Mouse (Mus musculus): ENCODE results near the gene Gatad2b. TPM values are rescaled to one million over a fixed set of nuclear protein-coding genes. Genes with fewer than 3 reads are reported as not detected.

Gatad2b gene
- polyA plus RNA-seq, 1 experiment, result 33.3 TPM

DNA sequence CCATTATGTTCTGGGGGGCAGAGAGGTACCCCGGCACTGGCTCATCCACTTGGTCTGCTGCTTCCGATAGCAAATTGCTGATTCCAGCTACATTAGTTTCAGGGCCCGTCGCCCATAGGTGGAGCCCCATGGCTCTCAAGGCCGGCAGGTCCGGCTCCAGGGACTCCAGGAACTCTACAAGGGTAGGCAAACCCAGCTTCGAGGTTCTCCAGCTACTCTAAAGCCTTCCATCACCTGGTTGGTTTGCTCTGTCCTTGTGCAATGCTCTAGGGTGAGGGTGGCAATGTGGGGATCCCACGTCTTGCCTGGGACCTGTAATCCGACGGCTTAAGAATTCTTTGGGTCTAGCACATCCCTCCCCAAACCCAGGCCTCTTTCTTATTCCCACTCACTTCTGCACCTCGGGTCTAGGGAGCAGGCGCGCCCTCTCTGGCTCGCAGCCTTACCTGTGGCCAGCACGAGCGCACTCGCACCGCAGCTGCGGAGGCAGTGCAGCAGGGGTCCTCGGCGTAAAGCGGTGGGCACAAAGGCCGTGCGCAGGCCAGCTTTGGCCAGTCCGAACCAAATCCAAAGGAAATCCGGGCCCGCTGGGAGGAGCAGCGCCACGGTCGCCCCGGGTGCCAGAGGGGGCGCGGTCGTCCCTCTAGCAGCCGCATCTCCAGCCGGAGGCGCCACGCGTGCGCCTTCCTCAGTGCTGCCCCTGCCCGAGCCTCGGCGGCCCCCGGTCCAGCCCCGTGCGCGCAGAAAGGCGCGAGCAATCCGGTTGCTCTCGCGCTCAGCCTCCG is 95.9 kb downstream of the Gatad2b start:
- Histone ChIP-seq H3K27ac (ENCODE audit: insufficient read depth, low read length) (no peak overlapping the region), H3K4me1 (ENCODE audit: control insufficient read depth, insufficient read depth, low read length) (peaks cover 6% of the 10 kb centered on the region), H3K27me3 (ENCODE audit: control insufficient read depth, insufficient read depth, low read length) (no peaks in the 10 kb centered on the region), H3K4me3 (replicated peaks; ENCODE audit: insufficient read depth, low read depth, low read length) (peak overlapping the region; percentile 45)
- peak; percentile 33 to 44 for DNase-seq
- TF ChIP-seq POLR2A (IDR thresholded peaks at IDR 0.05; ENCODE audit: borderline replicate concordance, insufficient read depth, low read length) (no peak), CTCF (IDR thresholded peaks at IDR 0.05; ENCODE audit: borderline replicate concordance, insufficient read depth, low read depth, low read length) (no peak)
- WGBS, result 4% methylated on average over 53 of the region's 53 CpGs

DNA sequence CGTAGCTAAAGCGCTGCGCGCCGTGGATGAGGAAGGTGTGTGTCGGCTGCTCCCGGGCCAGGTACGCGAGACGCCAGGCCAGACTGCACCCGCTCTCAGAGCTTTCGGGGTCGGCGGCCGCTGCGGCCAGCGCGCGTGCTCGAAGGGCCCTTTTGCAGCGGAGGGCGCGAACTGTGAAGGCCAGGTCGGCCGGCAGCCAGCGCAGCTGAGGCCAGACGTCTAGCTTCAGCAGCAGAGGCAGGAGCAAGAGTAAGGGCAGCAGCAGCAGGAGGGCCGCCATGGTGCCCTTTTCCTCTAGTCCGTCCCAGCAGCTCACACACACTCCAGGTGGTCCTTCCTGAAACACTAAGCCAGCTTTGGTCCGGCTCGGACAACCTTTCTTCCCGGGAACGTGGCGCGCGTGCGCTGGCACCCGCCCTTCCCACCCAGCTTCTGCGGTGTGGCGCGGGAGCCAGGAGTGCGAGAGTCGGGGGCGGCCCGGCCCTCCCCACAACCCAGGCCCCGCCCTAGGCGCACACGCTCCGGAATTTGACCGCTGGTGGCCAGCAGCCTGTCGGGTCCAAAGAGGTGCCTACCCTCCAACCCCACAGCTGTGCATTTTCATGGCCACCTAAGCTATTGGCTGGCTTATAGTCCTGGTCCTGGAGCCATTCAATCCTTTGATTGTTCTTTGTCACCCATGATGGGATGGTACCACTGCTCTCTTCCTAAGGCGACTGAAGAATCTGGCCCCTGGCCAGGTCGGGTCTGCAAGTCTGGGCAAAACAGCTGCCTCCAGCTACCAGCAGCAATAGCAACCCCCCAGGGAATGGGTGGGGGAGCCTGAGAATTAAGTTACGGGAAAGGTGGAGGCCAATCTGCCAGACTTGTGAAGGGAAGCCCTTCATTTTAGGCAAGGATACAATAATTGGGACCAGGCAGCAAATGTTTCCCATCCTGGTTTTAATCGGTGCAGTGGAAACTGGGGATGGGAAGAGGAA is 96.8 kb downstream of the Gatad2b start, which contains the start of gene Slc27a3:
Slc27a3 (minus strand) TSS at position 428 of the 980 bp plus-strand sequence.
- Histone ChIP-seq H3K4me3 (replicated peaks; ENCODE audit: insufficient read depth, low read depth, low read length) (peak within 1 kb of the TSS; percentile 45), H3K27me3 (ENCODE audit: control insufficient read depth, insufficient read depth, low read length) (no peaks in the 10 kb centered on the region), H3K4me1 (ENCODE audit: control insufficient read depth, insufficient read depth, low read length) (peaks cover 6% of the 10 kb centered on the region), H3K27ac (ENCODE audit: insufficient read depth, low read length) (no peak within 1 kb of the TSS)
- TF ChIP-seq CTCF (IDR thresholded peaks at IDR 0.05; ENCODE audit: borderline replicate concordance, insufficient read depth, low read depth, low read length) (no peak), POLR2A (IDR thresholded peaks at IDR 0.05; ENCODE audit: borderline replicate concordance, insufficient read depth, low read length) (no peak)
- 3% methylated on average over 50 of the region's 55 CpGs for WGBS
- DNase-seq, result peak; percentile 47 to 55

DNA sequence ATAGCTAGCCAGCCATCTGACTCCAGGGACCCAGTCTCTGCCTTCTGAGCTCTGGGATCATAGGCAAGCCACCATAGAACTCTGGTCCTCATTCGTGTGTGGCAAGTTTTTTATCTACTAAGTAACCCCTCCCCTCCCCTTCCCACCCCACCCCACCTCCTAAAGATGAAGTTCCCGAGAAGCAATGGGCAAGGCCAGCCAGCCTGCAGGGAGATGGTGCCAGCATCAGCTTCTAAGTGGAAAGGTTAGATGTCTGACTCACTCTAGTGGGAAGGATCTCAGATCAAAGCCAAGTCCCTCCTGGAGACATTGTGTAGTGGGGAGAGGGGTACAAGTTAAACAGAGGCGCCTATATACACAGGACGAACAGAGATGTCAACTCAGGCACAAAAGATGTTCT is 98.0 kb downstream of the Gatad2b start:
- 76% methylated on average over 4 of the region's 4 CpGs for WGBS
- no peak for TF ChIP-seq POLR2A (IDR thresholded peaks at IDR 0.05; ENCODE audit: borderline replicate concordance, insufficient read depth, low read length)
- no peak for TF ChIP-seq CTCF (IDR thresholded peaks at IDR 0.05; ENCODE audit: borderline replicate concordance, insufficient read depth, low read depth, low read length)
- no peak for DNase-seq
- Histone ChIP-seq H3K27ac (ENCODE audit: insufficient read depth, low read length) (no peak overlapping the region), H3K4me3 (replicated peaks; ENCODE audit: insufficient read depth, low read depth, low read length) (no peak overlapping the region), H3K27me3 (ENCODE audit: control insufficient read depth, insufficient read depth, low read length) (no peaks in the 10 kb centered on the region), H3K4me1 (ENCODE audit: control insufficient read depth, insufficient read depth, low read length) (peaks cover 6% of the 10 kb centered on the region)

DNA sequence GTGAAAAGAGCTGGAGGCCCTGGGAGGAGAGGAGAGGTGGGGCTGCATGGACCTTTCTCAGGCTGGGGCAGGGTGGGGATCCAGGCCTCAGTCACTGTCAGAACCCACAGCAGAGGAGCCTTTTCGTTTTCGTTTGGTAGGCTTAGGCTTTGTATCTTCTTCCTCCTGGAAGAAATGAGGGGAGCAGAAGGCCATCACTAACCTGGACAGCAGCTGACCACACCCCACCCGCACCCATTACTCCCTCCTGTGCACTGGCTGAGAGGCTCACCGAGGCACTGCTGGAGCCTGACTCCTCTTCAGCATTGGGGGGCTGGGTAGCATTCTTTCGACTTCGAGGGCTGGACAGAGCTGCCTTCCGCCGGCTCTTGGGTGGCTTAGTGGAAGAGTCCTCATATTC is 99.0 kb downstream of the Gatad2b start:
- no peak for DNase-seq
- 85% methylated on average over 8 of the region's 8 CpGs for whole genome bisulfite sequencing

DNA sequence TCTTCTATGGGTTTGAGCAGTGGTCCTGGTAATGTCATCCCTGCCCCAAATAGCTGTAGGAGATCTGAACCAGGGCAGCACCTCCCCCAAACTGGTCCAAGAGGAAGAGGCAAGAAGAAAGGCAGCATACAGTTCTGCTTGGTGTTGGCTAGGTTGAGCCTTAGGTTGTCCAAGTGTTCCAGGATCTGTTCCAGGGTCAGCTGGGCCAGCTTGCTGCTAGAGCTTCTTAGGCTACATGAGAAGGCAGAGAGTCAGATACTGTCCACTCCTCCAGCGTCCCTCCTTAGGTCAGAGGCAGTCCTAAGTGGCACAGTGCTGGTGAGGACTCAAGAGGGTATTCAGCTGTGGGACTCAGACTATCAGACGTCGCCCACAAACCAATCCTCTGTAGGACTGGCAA is 99.7 kb downstream of the Gatad2b start:
- TF ChIP-seq CTCF (IDR thresholded peaks at IDR 0.05; ENCODE audit: borderline replicate concordance, insufficient read depth, low read depth, low read length), result no peak
- TF ChIP-seq POLR2A (IDR thresholded peaks at IDR 0.05; ENCODE audit: borderline replicate concordance, insufficient read depth, low read length), result no peak
- no peak for DNase-seq
- WGBS, result 71% methylated on average over 3 of the region's 3 CpGs
- Histone ChIP-seq H3K4me1 (ENCODE audit: control insufficient read depth, insufficient read depth, low read length) (no peaks in the 10 kb centered on the region; the same call in 1 of the 2 replicates), H3K27ac (ENCODE audit: insufficient read depth, low read length) (no peak overlapping the region), H3K27me3 (ENCODE audit: control insufficient read depth, insufficient read depth, low read length) (no peaks in the 10 kb centered on the region), H3K4me3 (replicated peaks; ENCODE audit: insufficient read depth, low read depth, low read length) (no peak overlapping the region)

More for the DNA sequence above, 99.0 kb downstream of the Gatad2b start:
- Histone ChIP-seq H3K4me3 (replicated peaks; ENCODE audit: insufficient read depth, low read depth, low read length) (no peak overlapping the region), H3K27me3 (ENCODE audit: control insufficient read depth, insufficient read depth, low read length) (no peaks in the 10 kb centered on the region), H3K27ac (ENCODE audit: insufficient read depth, low read length) (no peak overlapping the region), H3K4me1 (ENCODE audit: control insufficient read depth, insufficient read depth, low read length) (peaks cover 6% of the 10 kb centered on the region)
- TF ChIP-seq POLR2A (IDR thresholded peaks at IDR 0.05; ENCODE audit: borderline replicate concordance, insufficient read depth, low read length) (no peak), CTCF (IDR thresholded peaks at IDR 0.05; ENCODE audit: borderline replicate concordance, insufficient read depth, low read depth, low read length) (no peak)

DNA sequence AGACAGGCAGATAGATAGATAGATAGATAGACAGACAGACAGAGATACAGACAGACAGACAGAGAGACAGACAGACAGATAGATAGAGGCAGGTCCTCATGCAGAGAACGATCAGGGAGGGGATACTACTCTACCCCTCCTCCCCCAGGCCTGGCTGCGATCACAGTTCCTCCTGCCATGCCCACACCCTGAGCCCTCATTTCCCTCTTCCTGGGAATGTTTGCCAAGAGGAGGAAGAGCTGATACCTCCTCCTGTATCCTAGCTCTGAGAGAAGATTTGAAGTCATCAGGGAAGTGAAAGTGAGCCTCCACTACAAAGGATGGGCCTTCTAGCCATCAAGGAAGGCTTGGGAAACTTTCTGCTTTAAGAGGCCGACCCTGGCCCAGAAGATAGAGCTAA is 102.7 kb downstream of the Gatad2b start:
- H3K4me3 ChIP-seq (replicated peaks; ENCODE audit: insufficient read depth, low read depth, low read length), result no peak overlapping the region
- no peak for TF ChIP-seq CTCF (IDR thresholded peaks at IDR 0.05; ENCODE audit: borderline replicate concordance, insufficient read depth, low read depth, low read length)
- no peak for DNase-seq
- no peaks in the 10 kb centered on the region for H3K4me1 ChIP-seq (ENCODE audit: control insufficient read depth, insufficient read depth, low read length)
- WGBS, result 75% methylated on average over 3 of the region's 3 CpGs
- no peaks in the 10 kb centered on the region for H3K27me3 ChIP-seq (ENCODE audit: control insufficient read depth, insufficient read depth, low read length)
- no peak overlapping the region for H3K27ac ChIP-seq (ENCODE audit: insufficient read depth, low read length)

DNA sequence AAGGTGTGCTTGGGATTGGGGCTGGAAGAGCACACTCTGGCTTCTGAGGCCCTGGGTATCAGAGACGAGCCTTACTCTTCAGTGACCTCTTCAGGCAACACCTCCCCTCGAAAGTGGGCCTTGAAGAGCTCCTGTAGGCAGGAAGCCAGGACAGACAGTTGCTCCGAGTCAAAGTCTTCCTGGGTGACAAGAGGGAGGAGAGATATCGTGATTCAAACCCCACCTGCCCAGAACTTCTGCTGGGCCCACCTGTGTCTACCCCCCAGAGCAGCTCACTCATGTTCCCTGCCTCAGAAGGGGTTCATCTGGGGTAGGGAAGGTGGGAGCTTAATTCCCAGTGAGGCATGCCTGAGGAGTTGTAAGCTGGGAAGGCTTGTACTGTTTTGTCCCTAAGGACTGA is 108.0 kb downstream of the Gatad2b start:
- Histone ChIP-seq H3K27me3 (ENCODE audit: control insufficient read depth, insufficient read depth, low read length) (no peaks in the 10 kb centered on the region), H3K27ac (ENCODE audit: insufficient read depth, low read length) (no peak overlapping the region), H3K4me1 (ENCODE audit: control insufficient read depth, insufficient read depth, low read length) (no peaks in the 10 kb centered on the region), H3K4me3 (replicated peaks; ENCODE audit: insufficient read depth, low read depth, low read length) (no peak overlapping the region)
- WGBS, result 60% methylated on average over 4 of the region's 4 CpGs
- TF ChIP-seq CTCF (IDR thresholded peaks at IDR 0.05; ENCODE audit: borderline replicate concordance, insufficient read depth, low read depth, low read length) (no peak), POLR2A (IDR thresholded peaks at IDR 0.05; ENCODE audit: borderline replicate concordance, insufficient read depth, low read length) (no peak)
- DNase-seq, result no peak
